ENCODE assay signal across 8 mouse cellular contexts in the genomic region with DNA sequence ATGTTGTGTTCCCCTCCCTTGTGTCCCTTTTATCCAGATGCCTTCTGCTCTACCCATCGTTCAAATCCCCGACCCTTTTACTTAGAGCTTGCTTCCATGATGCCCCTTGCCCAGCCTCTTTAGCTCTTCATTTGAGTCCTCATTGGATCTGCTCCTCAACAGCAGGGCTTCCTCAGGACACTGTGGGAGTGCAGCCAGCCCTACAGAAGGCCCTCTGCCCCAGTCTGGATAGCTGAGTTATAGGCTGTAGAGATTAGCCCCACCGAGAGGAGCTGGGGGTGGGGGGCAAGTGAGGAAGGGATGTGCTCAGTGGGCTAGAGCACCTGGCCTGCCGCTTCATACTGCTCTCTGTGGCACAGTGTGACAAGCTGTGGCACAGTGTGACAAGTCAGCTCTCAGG.
DNase-seq lines count a peak whose midpoint lies in the region; ATAC-seq and TF ChIP-seq lines count a peak whose summit lies in the region.

No protein-coding gene starts in this region.

- no peak overlapping the region for H3K9ac ChIP-seq in kidney, postnatal 0 days (ENCODE audit: low read depth, low read length)
- no peak overlapping the region for H3K9ac ChIP-seq in forebrain, embryonic 14.5 days (ENCODE audit: low read length)
- H3K9ac ChIP-seq in midbrain, embryonic 13.5 days (replicated peaks): peak overlapping the region; percentile 42; the same call in 1 of the 2 replicates

- H3K4me1 ChIP-seq in kidney, postnatal 0 days (replicated peaks; ENCODE audit: insufficient read depth, low read length): peaks cover 76% of the 10 kb centered on the region
- H3K4me1 ChIP-seq in forebrain, embryonic 14.5 days (ENCODE audit: control insufficient read depth, insufficient read depth, low read length): peaks cover 78% of the 10 kb centered on the region
- H3K4me1 ChIP-seq in midbrain, embryonic 13.5 days (replicated peaks): peaks cover 94% of the 10 kb centered on the region

- no peak for TF ChIP-seq CTCF in kidney, postnatal 0 days (IDR thresholded peaks at IDR 0.05; ENCODE audit: low read depth)

- peak; percentile 54 for DNase-seq in cerebellum, adult 11-12 months
- DNase-seq in cerebellum, postnatal 36 days: no peak
- DNase-seq in kidney, postnatal 0 days (ENCODE audit: low spot score): peak; percentile 40
- no peak for DNase-seq in kidney, adult 18-20 months
- DNase-seq in forebrain, embryonic 14.5 days (ENCODE audit: low spot score): no peak
- DNase-seq in adrenal gland, postnatal 14 days: no peak
- no peak for DNase-seq in spleen, postnatal 4 days (ENCODE audit: low spot score in 2 of 2)

- WGBS in kidney, postnatal 0 days: 34% methylated on average over 4 of the region's 4 CpGs
- WGBS in forebrain, embryonic 14.5 days: 52% methylated on average over 4 of the region's 4 CpGs
- 32% methylated on average over 4 of the region's 4 CpGs for WGBS in midbrain, embryonic 13.5 days

- no peaks in the 10 kb centered on the region for H3K9me3 ChIP-seq in kidney, postnatal 0 days (replicated peaks; ENCODE audit: low read length)
- no peaks in the 10 kb centered on the region for H3K9me3 ChIP-seq in forebrain, embryonic 14.5 days (replicated peaks; ENCODE audit: control insufficient read depth, low read length)
- H3K9me3 ChIP-seq in midbrain, embryonic 13.5 days: no peaks in the 10 kb centered on the region

- peak overlapping the region; percentile 42; the same call in 1 of the 2 replicates for H3K27ac ChIP-seq in kidney, postnatal 0 days
- H3K27ac ChIP-seq in forebrain, embryonic 14.5 days (ENCODE audit: low read depth, low read length): peak overlapping the region; percentile 28; the same call in 1 of the 2 replicates
- peak overlapping the region; percentile 78 for H3K27ac ChIP-seq in midbrain, embryonic 13.5 days

- no peak overlapping the region for H3K4me3 ChIP-seq in kidney, postnatal 0 days (replicated peaks; ENCODE audit: low read depth, low read length)
- H3K4me3 ChIP-seq in forebrain, embryonic 14.5 days (ENCODE audit: low read depth, low read length): no peak overlapping the region
- no peak overlapping the region for H3K4me3 ChIP-seq in midbrain, embryonic 13.5 days (replicated peaks)

- no peaks in the 10 kb centered on the region for H3K27me3 ChIP-seq in kidney, postnatal 0 days (ENCODE audit: insufficient read depth, low read length)
- H3K27me3 ChIP-seq in forebrain, embryonic 14.5 days (replicated peaks; ENCODE audit: control insufficient read depth, insufficient read depth, low read length): no peaks in the 10 kb centered on the region
- no peaks in the 10 kb centered on the region for H3K27me3 ChIP-seq in midbrain, embryonic 13.5 days

- no peak overlapping the region for H3K4me2 ChIP-seq in kidney, postnatal 0 days (ENCODE audit: low read length)
- no peak overlapping the region for H3K4me2 ChIP-seq in forebrain, embryonic 14.5 days (ENCODE audit: low read length)
- H3K4me2 ChIP-seq in midbrain, embryonic 13.5 days (replicated peaks): peak overlapping the region; percentile 1; the same call in 1 of the 2 replicates

- ATAC-seq in kidney, postnatal 0 days (replicated peaks; ENCODE audit: low FRiP score, low read depth): no peak
- ATAC-seq in forebrain, embryonic 14.5 days: no peak
- peak; percentile 6; the same call in 1 of the 2 replicates for ATAC-seq in midbrain, embryonic 13.5 days

- no peaks in the 10 kb centered on the region for H3K36me3 ChIP-seq in kidney, postnatal 0 days (ENCODE audit: insufficient read depth, low read length)
- no peaks in the 10 kb centered on the region for H3K36me3 ChIP-seq in forebrain, embryonic 14.5 days (ENCODE audit: control insufficient read depth, insufficient read depth, low read length)
- no peaks in the 10 kb centered on the region for H3K36me3 ChIP-seq in midbrain, embryonic 13.5 days

Comparison
In these comparisons a context has a peak if more than half of its experiments do, and no peak if none do; other contexts are left out.
1. DNase-seq: peak in cerebellum, adult 11-12 months (single experiment) and kidney, postnatal 0 days (single experiment); none in cerebellum, postnatal 36 days (0 of 2), kidney, adult 18-20 months (single experiment), forebrain, embryonic 14.5 days (single experiment), adrenal gland, postnatal 14 days (single experiment) and spleen, postnatal 4 days (0 of 2).
2. H3K27ac ChIP-seq: peak in every context shown above with its lines; median percentile 78 in midbrain, embryonic 13.5 days; 42 in kidney, postnatal 0 days; 28 in forebrain, embryonic 14.5 days.